Mouse (Mus musculus) cerebellum, adult (tissue): ENCODE data around the gene Vmn1r121.
"Not testable (repeated sequence)": the region's sequence is repeated elsewhere in the genome, so short reads cannot be mapped to it uniquely, and the experiment has no call there.

ENCODE experiments used
- ATAC-seq: cut with Nextera tagmentation; 2 replicates; pipeline ENCODE4 v1.9.2; 2017; ENCODE audit warnings: mild to moderate bottlenecking, moderate library complexity, mixed read lengths; ENCODE audit not compliant: insufficient number of reproducible peaks, low FRiP score, low TSS enrichment

Vmn1r121 gene

DNA sequence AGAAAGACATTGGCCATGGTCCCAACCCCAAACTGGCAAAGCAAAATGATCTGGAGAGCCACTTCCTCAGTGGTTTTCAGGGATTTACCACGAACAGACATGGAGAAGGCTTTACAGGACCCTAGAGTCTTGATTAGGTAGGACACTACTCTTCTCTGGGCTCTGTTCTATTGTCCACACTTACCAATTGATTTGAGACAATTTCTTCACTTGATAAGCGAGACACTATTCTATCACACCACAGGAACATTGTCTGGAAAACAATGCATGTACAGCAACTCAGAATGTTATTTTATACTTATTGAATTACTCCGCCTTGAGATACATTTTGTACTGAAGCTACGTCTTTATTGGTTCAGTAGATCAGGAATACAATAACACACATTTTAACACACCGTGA is at the start of gene Vmn1r121:
Gene Vmn1r121, minus strand, starts transcription at position 101 of the 400 bp plus-strand sequence.
- ATAC-seq: not testable (repeated sequence)

DNA sequence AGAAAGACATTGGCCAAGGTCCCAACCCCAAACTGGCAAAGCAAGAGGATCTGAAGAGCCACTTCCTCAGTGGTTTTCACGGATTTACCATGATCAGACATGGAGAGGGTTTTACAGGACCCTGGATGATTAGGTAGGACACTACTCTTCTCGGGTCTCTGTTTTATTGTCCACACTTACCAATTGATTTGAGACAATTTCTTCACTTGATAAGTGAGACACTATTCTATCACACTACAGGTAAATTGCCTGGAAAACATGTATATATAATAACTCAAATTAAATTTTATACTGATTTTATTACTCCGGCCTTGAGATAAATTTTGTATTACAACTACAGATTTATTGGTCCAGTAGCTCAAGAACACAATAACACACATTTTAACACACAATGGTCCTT is 35.7 kb upstream of the Vmn1r121 start, which contains the start of gene Vmn1r122:
Gene Vmn1r122, minus strand, starts transcription at position 101 of the 400 bp plus-strand sequence.
- ATAC-seq: not testable (repeated sequence)

DNA sequence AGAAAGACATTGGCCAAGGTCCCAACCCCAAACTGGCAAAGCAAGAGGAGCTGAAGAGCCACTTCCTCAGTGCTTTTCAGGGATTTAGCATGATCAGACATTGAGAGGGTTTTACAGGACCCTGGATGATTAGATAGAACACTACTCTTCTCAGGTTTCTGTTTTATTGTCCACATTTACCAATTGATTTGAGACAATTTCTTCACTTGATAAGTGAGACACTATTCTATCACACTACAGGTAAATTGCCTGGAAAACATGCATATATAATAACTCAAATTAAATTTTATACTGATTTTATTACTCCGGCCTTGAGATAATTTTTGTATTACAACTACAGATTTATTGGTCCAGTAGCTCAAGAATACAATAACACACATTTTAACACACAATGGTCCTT is 44.6 kb downstream of the Vmn1r121 start, which contains the start of gene Vmn1r120:
Gene Vmn1r120, minus strand, starts transcription at position 101 of the 400 bp plus-strand sequence.
- ATAC-seq: not testable (repeated sequence)
